Mouse (Mus musculus) forebrain, embryonic 12.5 days (tissue): ENCODE measurements around the gene Hyls1. TPM values are rescaled to one million over a fixed set of nuclear protein-coding genes. Genes with fewer than 3 reads are reported as not detected.
A peak's percentile ranks its signal among the peaks of the same experiment; 100 is the strongest.

Source experiments
- ATAC-seq: fragments of 200-750 bp; cut with Nextera tagmentation; 2 replicates; pipeline ENCODE4 v1.8.0; 2017; ENCODE audit warnings: moderate TSS enrichment; ENCODE audit not compliant: low FRiP score
- H3K27ac ChIP-seq: fragments of 300-500 bp; sonication (generic); 2 replicates; pipeline ENCODE4 v1.5.1; 2016; ENCODE audit warnings: mild to moderate bottlenecking
- H3K27me3 ChIP-seq: fragments of 300-500 bp; sonication (generic); 2 replicates; pipeline ENCODE4 v1.6.1; 2016; ENCODE audit warnings: mild to moderate bottlenecking
- H3K36me3 ChIP-seq: fragments of 300-500 bp; sonication (generic); replicated peaks from 2 replicates; pipeline ENCODE4 v1.6.1; 2016; ENCODE audit warnings: mild to moderate bottlenecking
- H3K4me1 ChIP-seq: fragments of 300-500 bp; sonication (generic); 2 replicates; pipeline ENCODE4 v1.6.1; 2016
- H3K4me2 ChIP-seq: fragments of 300-500 bp; sonication (generic); 2 replicates; pipeline ENCODE4 v1.6.1; 2016; ENCODE audit warnings: mild to moderate bottlenecking, moderate library complexity
- H3K4me3 ChIP-seq: fragments of 300-500 bp; sonication (generic); replicated peaks from 2 replicates; pipeline ENCODE4 v1.5.1; 2016; ENCODE audit warnings: mild to moderate bottlenecking
- H3K9ac ChIP-seq: fragments of 300-500 bp; sonication (generic); 2 replicates; pipeline ENCODE4 v1.6.1; 2016; ENCODE audit warnings: mild to moderate bottlenecking
- H3K9me3 ChIP-seq: fragments of 300-500 bp; sonication (generic); 2 replicates; pipeline ENCODE4 v1.6.1; 2016
- WGBS: fragments of 180-500 bp; shearing (Covaris S2); methylation state at CpG from one replicate; pipeline ENCODE4 v1.1.7; 2016; 5-methylcytosine and 5-hydroxymethylcytosine counted together
- polyA plus RNA-seq: library from polyadenylated mRNA; unstranded; fragments of >200 nt; fragmentation: Nextera tagmentation; extraction: Ambion mirVana; gene quantifications from 2 replicates; pipeline ENCODE4 v1.2.1, GENCODE M21; 2016

Gene Hyls1
- polyA plus RNA-seq, 1 experiment from 2014 or later: 26.7 TPM

DNA sequence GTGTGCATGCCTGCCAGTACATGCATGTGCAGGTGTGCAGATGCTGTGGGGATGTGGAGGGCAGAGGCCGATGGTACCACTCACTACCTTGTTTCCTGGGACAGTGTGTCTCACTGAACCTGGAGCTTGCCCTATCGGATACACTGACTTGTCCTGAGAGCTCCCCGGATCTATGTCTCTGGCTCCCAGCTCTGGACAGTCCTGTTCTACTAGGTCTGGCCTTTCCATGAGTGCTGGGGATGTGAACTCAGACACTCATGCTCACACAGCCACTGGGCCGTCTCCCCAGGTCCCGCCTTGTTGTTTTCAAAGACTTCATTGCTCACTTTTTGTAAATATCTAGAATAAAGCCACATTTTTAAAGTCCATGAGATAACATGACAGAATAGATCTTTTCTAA is 29.2 kb downstream of the Hyls1 start:
- Histone ChIP-seq H3K27ac (no peak overlapping the region), H3K9me3 (no peaks in the 10 kb centered on the region), H3K4me2 (no peak overlapping the region), H3K9ac (no peak overlapping the region), H3K4me3 (no peak overlapping the region), H3K4me1 (no peaks in the 10 kb centered on the region), H3K36me3 (0 out of 2 replicates have a peak, but pooled peaks cover 3% of the 10 kb centered on the region), H3K27me3 (no peaks in the 10 kb centered on the region)
- ATAC-seq: no peak
- WGBS: 86% methylated on average over 5 of the region's 5 CpGs

DNA sequence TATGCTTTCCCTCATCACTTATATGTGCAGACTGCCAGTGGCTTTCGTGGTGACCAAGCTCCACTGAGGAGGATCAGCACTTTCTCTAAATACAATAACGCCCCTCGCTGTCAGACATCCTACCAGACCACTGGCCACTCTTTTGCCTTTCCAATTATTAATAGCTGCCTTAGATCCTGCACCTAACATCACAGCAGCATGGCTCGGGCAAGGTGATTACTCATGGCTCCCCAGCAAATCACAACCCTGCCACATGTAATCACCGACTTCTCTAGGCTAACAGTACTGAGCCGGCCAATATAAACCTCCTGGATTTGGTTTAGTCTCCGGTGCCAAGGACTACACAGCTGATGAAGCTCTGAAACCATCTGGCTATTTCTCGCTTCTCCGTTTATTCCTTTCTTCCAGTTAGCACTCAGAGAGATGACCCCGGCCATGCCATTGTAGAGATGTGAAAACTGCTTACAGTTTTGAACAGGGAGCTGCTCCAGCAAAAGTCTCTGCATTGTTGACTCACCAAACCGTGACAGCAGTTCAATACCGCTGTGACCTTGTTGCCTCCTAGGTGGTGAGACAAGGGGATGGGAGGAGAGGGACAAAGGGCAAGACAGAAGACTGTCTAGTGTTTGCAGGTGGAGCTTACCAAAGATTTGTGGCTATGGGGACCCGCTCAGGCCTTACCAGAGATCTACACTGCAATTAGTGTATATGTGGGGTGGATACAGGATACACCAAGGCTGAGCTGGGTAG is 31.0 kb downstream of the Hyls1 start:
- Histone ChIP-seq H3K9me3 (no peaks in the 10 kb centered on the region), H3K27ac (no peak overlapping the region), H3K4me1 (no peaks in the 10 kb centered on the region), H3K36me3 (0 out of 2 replicates have a peak, but pooled peaks cover 3% of the 10 kb centered on the region), H3K4me2 (no peak overlapping the region), H3K9ac (no peak overlapping the region), H3K4me3 (no peak overlapping the region), H3K27me3 (no peaks in the 10 kb centered on the region)
- 83% methylated on average over 13 of the region's 13 CpGs for WGBS
- ATAC-seq: no peak

DNA sequence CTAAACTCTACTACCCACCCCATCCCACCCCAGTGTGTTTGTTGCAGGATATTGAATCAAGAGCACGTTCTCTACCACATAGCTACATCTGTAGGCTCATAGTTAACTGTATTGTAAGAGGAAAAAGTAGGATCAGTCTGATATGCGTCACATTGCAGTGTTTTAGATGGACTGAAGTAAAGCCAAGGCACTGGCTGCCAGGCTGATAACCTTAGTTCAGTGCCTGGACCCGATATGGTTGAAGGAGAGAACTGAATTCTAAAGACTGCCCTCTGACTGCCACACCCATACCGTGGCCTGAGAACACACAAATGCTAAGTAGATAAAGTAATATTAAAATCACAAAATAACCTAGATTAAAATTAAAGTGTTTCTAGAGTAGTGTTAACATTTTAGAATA is 34.3 kb downstream of the Hyls1 start:
- Histone ChIP-seq H3K4me1 (no peaks in the 10 kb centered on the region), H3K36me3 (0 out of 2 replicates have a peak, but pooled peaks cover 2% of the 10 kb centered on the region), H3K9me3 (no peaks in the 10 kb centered on the region), H3K27me3 (0 out of 2 replicates have a peak, but pooled peaks cover 3% of the 10 kb centered on the region), H3K27ac (no peak overlapping the region), H3K4me3 (no peak overlapping the region), H3K9ac (no peak overlapping the region), H3K4me2 (no peak overlapping the region)
- no peak for ATAC-seq
- 83% methylated on average over 4 of the region's 4 CpGs for WGBS

- H3K9me3 ChIP-seq: no peaks in the 10 kb centered on the region
- ATAC-seq: peak; percentile 90
- no peaks in the 10 kb centered on the region for H3K4me1 ChIP-seq
- H3K36me3 ChIP-seq: no peaks in the 10 kb centered on the region
- no peak overlapping the region for H3K4me2 ChIP-seq
- no peak overlapping the region for H3K27ac ChIP-seq
- WGBS: 8% methylated on average over 2 of the region's 2 CpGs
- H3K4me3 ChIP-seq: no peak overlapping the region
- 0 out of 2 replicates have a peak, but pooled peaks cover 3% of the 10 kb centered on the region for H3K27me3 ChIP-seq
- no peak overlapping the region for H3K9ac ChIP-seq
These were observed 35.1 kb downstream of the Hyls1 start for GRCm38 (mm10) chr9:35535110-35535509.

DNA sequence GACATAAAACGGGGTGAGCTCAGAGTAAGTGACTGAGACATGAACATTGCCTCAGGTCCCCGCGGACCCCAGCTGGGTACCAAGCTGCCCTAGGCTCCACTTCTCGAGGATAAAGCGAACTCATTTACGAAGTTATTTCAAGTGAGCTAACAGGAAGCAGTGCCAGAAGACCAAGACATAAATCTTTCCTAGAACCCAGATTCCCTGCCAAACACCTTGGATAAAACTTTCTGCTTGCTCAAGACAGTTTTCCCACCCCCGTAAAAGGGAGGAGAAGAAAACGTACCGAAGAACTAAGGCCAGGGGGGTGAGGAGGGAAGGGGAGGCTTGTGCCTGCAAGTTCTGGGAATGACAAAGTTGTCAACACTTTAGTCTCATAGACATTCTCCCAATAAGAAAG is 36.9 kb downstream of the Hyls1 start:
- no peak overlapping the region for H3K27ac ChIP-seq
- no peak overlapping the region for H3K4me2 ChIP-seq
- no peak overlapping the region for H3K9ac ChIP-seq
- H3K4me3 ChIP-seq: no peak overlapping the region
- H3K36me3 ChIP-seq: no peaks in the 10 kb centered on the region
- 79% methylated on average over 9 of the region's 9 CpGs for WGBS
- ATAC-seq: no peak
- H3K4me1 ChIP-seq: peaks cover 3% of the 10 kb centered on the region
- no peaks in the 10 kb centered on the region for H3K9me3 ChIP-seq
- H3K27me3 ChIP-seq: peaks cover 6% of the 10 kb centered on the region; the same call in 1 of the 2 replicates

DNA sequence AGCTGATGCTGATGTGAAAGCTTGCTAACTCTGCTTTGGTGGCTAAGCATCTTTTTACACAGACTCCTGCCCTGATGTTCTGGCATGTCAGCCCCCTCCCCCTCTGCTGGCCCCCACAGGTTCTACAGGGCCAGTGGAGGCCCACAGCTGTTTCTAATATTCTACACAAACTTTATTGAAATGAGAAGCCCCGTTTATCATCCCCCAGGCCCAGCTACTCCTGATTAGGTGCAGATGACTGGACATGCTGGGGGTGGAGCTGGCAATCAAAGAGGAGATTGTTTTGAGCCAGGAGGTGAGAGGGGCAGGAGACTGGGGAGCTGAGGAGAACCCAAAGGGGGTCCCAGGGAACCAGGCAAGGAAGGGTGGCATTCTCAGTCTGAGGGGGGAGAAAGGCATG is 40.4 kb downstream of the Hyls1 start:
- H3K36me3 ChIP-seq: no peaks in the 10 kb centered on the region
- no peak for ATAC-seq
- H3K27me3 ChIP-seq: peaks cover 6% of the 10 kb centered on the region; the same call in 1 of the 2 replicates
- H3K4me3 ChIP-seq: no peak overlapping the region
- 25% methylated on average over 1 of the region's 1 CpGs for WGBS
- H3K27ac ChIP-seq: no peak overlapping the region
- H3K4me2 ChIP-seq: no peak overlapping the region
- H3K9me3 ChIP-seq: no peaks in the 10 kb centered on the region
- peaks cover 3% of the 10 kb centered on the region for H3K4me1 ChIP-seq
- no peak overlapping the region for H3K9ac ChIP-seq

- peaks cover 3% of the 10 kb centered on the region for H3K4me1 ChIP-seq
- H3K4me2 ChIP-seq: no peak overlapping the region
- WGBS: 62% methylated on average over 3 of the region's 3 CpGs
- no peaks in the 10 kb centered on the region for H3K36me3 ChIP-seq
- no peak overlapping the region for H3K27ac ChIP-seq
- H3K27me3 ChIP-seq: peaks cover 6% of the 10 kb centered on the region; the same call in 1 of the 2 replicates
- H3K4me3 ChIP-seq: no peak overlapping the region
- ATAC-seq: no peak
- no peaks in the 10 kb centered on the region for H3K9me3 ChIP-seq
- no peak overlapping the region for H3K9ac ChIP-seq
These were observed 41.1 kb downstream of the Hyls1 start for GRCm38 (mm10) chr9:35529141-35529540.

GRCm38 (mm10) chr9:35523941-35524411 is 46.2 kb downstream of the Hyls1 start:
- ATAC-seq: peak; percentile 71
- Histone ChIP-seq H3K4me1 (peaks cover 15% of the 10 kb centered on the region), H3K9ac (no peak overlapping the region), H3K4me3 (no peak overlapping the region), H3K4me2 (peak overlapping the region; percentile 19; the same call in 1 of the 2 replicates), H3K27ac (peak overlapping the region; percentile 63), H3K27me3 (peaks cover 12% of the 10 kb centered on the region; the same call in 1 of the 2 replicates), H3K36me3 (no peaks in the 10 kb centered on the region), H3K9me3 (no peaks in the 10 kb centered on the region)
- WGBS: 30% methylated on average over 7 of the region's 7 CpGs

GRCm38 (mm10) chr9:35523541-35523940 is 46.7 kb downstream of the Hyls1 start:
- Histone ChIP-seq H3K9ac (no peak overlapping the region), H3K36me3 (no peaks in the 10 kb centered on the region), H3K27me3 (peaks cover 12% of the 10 kb centered on the region; the same call in 1 of the 2 replicates), H3K27ac (peak overlapping the region; percentile 63), H3K4me3 (no peak overlapping the region), H3K9me3 (no peaks in the 10 kb centered on the region), H3K4me2 (peak overlapping the region; percentile 19; the same call in 1 of the 2 replicates), H3K4me1 (peaks cover 15% of the 10 kb centered on the region)
- 24% methylated on average over 5 of the region's 5 CpGs for WGBS
- peak; percentile 69 for ATAC-seq

GRCm38 (mm10) chr9:35522821-35523515 is 47.2 kb downstream of the Hyls1 start:
- Histone ChIP-seq H3K27ac (0 out of 2 replicates have a peak overlapping the region, but pooled peaks have one; percentile 63), H3K36me3 (no peaks in the 10 kb centered on the region), H3K27me3 (peaks cover 12% of the 10 kb centered on the region; the same call in 1 of the 2 replicates), H3K4me2 (no peak overlapping the region), H3K9me3 (no peaks in the 10 kb centered on the region), H3K9ac (no peak overlapping the region), H3K4me1 (peaks cover 15% of the 10 kb centered on the region), H3K4me3 (no peak overlapping the region)
- no peak for ATAC-seq
- WGBS: 78% methylated on average over 1 of the region's 1 CpGs

DNA sequence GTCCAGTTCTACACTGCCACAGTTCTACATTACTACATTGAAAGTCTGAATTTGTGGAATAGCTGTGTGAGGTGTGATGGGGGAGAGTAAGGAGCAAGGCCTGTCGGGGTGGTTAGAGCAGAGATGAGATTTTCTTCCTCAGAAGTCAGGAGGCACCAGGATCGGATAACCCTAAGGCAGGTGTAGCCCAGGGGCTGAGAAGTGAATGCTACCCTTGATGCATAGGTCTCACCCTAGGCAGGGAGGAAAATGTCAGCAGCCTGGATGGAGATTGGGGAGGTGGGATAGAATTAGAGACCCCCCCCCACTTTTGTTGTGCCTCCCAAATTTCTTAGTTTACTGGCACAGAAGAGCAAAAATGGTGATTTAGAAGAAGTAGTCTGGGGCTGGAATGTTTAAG is 48.0 kb downstream of the Hyls1 start:
- no peak overlapping the region for H3K4me2 ChIP-seq
- H3K27ac ChIP-seq: no peak overlapping the region
- ATAC-seq: no peak
- peaks cover 15% of the 10 kb centered on the region for H3K4me1 ChIP-seq
- H3K27me3 ChIP-seq: peaks cover 12% of the 10 kb centered on the region; the same call in 1 of the 2 replicates
- H3K4me3 ChIP-seq: no peak overlapping the region
- 79% methylated on average over 2 of the region's 2 CpGs for WGBS
- H3K36me3 ChIP-seq: no peaks in the 10 kb centered on the region
- H3K9ac ChIP-seq: no peak overlapping the region
- H3K9me3 ChIP-seq: no peaks in the 10 kb centered on the region

GRCm38 (mm10) chr9:35520631-35521348 is 49.4 kb downstream of the Hyls1 start:
- no peak overlapping the region for H3K27ac ChIP-seq
- no peak overlapping the region for H3K9ac ChIP-seq
- no peaks in the 10 kb centered on the region for H3K9me3 ChIP-seq
- no peaks in the 10 kb centered on the region for H3K36me3 ChIP-seq
- H3K4me2 ChIP-seq: no peak overlapping the region
- H3K4me3 ChIP-seq: no peak overlapping the region
- ATAC-seq: no peak
- WGBS: 89% methylated on average over 6 of the region's 6 CpGs
- peaks cover 12% of the 10 kb centered on the region; the same call in 1 of the 2 replicates for H3K27me3 ChIP-seq
- peaks cover 15% of the 10 kb centered on the region for H3K4me1 ChIP-seq
